Mouse (Mus musculus) embryonic facial prominence, embryonic 15.5 days (tissue): ENCODE measurements around the gene Bex2. TPM values are rescaled to one million over a fixed set of nuclear protein-coding genes. Genes with fewer than 3 reads are reported as not detected.
"Not testable (repeated sequence)": the region's sequence is repeated elsewhere in the genome, so short reads cannot be mapped to it uniquely, and the experiment has no call there.

ENCODE experiments used
- ATAC-seq: fragments of 200-750 bp; cut with Nextera tagmentation; 2 replicates; pipeline ENCODE4 v1.8.0; 2017; ENCODE audit warnings: low read depth, moderate TSS enrichment; ENCODE audit not compliant: insufficient number of reproducible peaks, low FRiP score, low TSS enrichment
- H3K27ac ChIP-seq: fragments of 300-500 bp; sonication (generic); replicated peaks from 2 replicates; pipeline ENCODE4 v1.5.1; 2015; ENCODE audit warnings: mild to moderate bottlenecking, inconsistent platforms
- H3K27me3 ChIP-seq: fragments of 300-500 bp; sonication (generic); 2 replicates; pipeline ENCODE4 v1.6.1; 2015; ENCODE audit warnings: inconsistent platforms
- H3K36me3 ChIP-seq: fragments of 300-500 bp; sonication (generic); 2 replicates; pipeline ENCODE4 v1.6.1; 2015; ENCODE audit warnings: mild to moderate bottlenecking, inconsistent platforms
- H3K4me1 ChIP-seq: fragments of 300-500 bp; sonication (generic); 2 replicates; pipeline ENCODE4 v1.6.1; 2015; ENCODE audit warnings: inconsistent platforms
- H3K4me2 ChIP-seq: fragments of 300-500 bp; sonication (generic); replicated peaks from 2 replicates; pipeline ENCODE4 v1.6.1; 2015; ENCODE audit warnings: mild to moderate bottlenecking, inconsistent platforms
- H3K4me3 ChIP-seq: fragments of 300-500 bp; sonication (generic); replicated peaks from 2 replicates; pipeline ENCODE4 v1.5.1; 2015; ENCODE audit warnings: mild to moderate bottlenecking, inconsistent platforms
- H3K9ac ChIP-seq: fragments of 300-500 bp; sonication (generic); 2 replicates; pipeline ENCODE4 v1.6.1; 2015; ENCODE audit warnings: inconsistent platforms
- H3K9me3 ChIP-seq: fragments of 300-500 bp; sonication (generic); replicated peaks from 2 replicates; pipeline ENCODE4 v1.6.1; 2016; ENCODE audit warnings: inconsistent platforms
- WGBS: fragments of 180-500 bp; shearing (Covaris S2); methylation state at CpG from one replicate; pipeline ENCODE4 v1.1.7; 2015; 5-methylcytosine and 5-hydroxymethylcytosine counted together
- polyA plus RNA-seq: library from polyadenylated mRNA; unstranded; fragments of >200 nt; fragmentation: Nextera tagmentation; extraction: Ambion mirVana; gene quantifications from 2 replicates; pipeline ENCODE4 v1.2.1, GENCODE M21; 2015

Bex2 gene
- 58.8 and 64.6 TPM in 2 replicates for polyA plus RNA-seq

- not testable (repeated sequence) for H3K9ac ChIP-seq, H3K27ac ChIP-seq, H3K9me3 ChIP-seq, H3K36me3 ChIP-seq, H3K4me1 ChIP-seq, H3K27me3 ChIP-seq
- Histone ChIP-seq H3K4me2 (peak within 1 kb of the TSS; percentile 42), H3K4me3 (peak within 1 kb of the TSS; percentile 35)
- ATAC-seq = peak; percentile 94
- no CpG with 5 or more reads among the region's 32 CpGs for WGBS
These were observed at the start of gene Bex2 for GRCm38 (mm10) chrX:136068020-136068419. Gene Bex2, minus strand, starts transcription at chrX:136068236.

- ATAC-seq = peak; percentile 91
- H3K27ac ChIP-seq = 0 out of 2 replicates have a peak overlapping the region, but pooled peaks have one; percentile 48
- H3K9ac ChIP-seq = no peak overlapping the region
These were observed 47.5 kb upstream of the Bex2 start for GRCm38 (mm10) chrX:136115419-136115961.

DNA sequence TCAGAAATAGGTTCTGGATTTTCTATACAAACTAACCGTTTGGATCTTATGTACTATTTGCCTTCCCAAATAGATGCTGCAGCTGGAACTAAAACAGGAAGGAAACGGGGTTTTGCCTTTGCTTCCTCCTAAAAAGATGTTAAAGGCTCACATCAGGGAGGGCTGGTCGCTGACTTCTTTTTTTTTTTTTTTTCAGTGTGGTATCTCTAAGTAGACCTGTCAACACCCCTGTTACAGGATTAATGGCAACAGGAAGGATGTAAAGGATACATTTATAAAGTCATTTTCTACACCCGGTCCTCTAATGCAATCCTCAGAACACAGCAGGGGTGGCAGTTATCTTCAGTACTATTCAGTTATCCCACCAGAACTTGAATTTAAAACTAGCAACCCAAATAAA lies 47.0 kb upstream of the Bex2 start:
- peak overlapping the region; percentile 50; the same call in 1 of the 2 replicates for H3K4me2 ChIP-seq
- H3K4me3 ChIP-seq = peak overlapping the region; percentile 44; the same call in 1 of the 2 replicates

More at GRCm38 (mm10) chrX:136115419-136115961, 47.5 kb upstream of the Bex2 start:
- WGBS = 15% methylated on average over 23 of the region's 23 CpGs
- Histone ChIP-seq H3K4me1 (no peaks in the 10 kb centered on the region), H3K9me3 (no peaks in the 10 kb centered on the region), H3K27me3 (0 out of 2 replicates have a peak, but pooled peaks cover 8% of the 10 kb centered on the region), H3K4me2 (peak overlapping the region; percentile 50), H3K4me3 (peak overlapping the region; percentile 44), H3K36me3 (no peaks in the 10 kb centered on the region)

GRCm38 (mm10) chrX:136107942-136108341 lies 39.9 kb upstream of the Bex2 start:
- Histone ChIP-seq H3K9me3 (no peaks in the 10 kb centered on the region), H3K4me3 (no peak overlapping the region), H3K4me1 (no peaks in the 10 kb centered on the region), H3K4me2 (no peak overlapping the region), H3K9ac (no peak overlapping the region), H3K36me3 (no peaks in the 10 kb centered on the region), H3K27ac (no peak overlapping the region), H3K27me3 (0 out of 2 replicates have a peak, but pooled peaks cover 6% of the 10 kb centered on the region)
- WGBS = 47% methylated on average over 6 of the region's 6 CpGs
- no peak for ATAC-seq

More for the DNA sequence above, 47.0 kb upstream of the Bex2 start:
- Histone ChIP-seq H3K4me1 (no peaks in the 10 kb centered on the region), H3K9me3 (no peaks in the 10 kb centered on the region), H3K27me3 (0 out of 2 replicates have a peak, but pooled peaks cover 8% of the 10 kb centered on the region), H3K27ac (no peak overlapping the region), H3K9ac (no peak overlapping the region), H3K36me3 (no peaks in the 10 kb centered on the region)
- WGBS = 37% methylated on average over 4 of the region's 4 CpGs
- no peak for ATAC-seq

GRCm38 (mm10) chrX:136104724-136105088 lies 36.7 kb upstream of the Bex2 start:
- H3K27ac ChIP-seq = no peak overlapping the region
- no peaks in the 10 kb centered on the region for H3K36me3 ChIP-seq
- no peak overlapping the region for H3K9ac ChIP-seq
- no peaks in the 10 kb centered on the region for H3K4me1 ChIP-seq
- no peak overlapping the region for H3K4me2 ChIP-seq
- no peak overlapping the region for H3K4me3 ChIP-seq
- no peak for ATAC-seq
- 67% methylated on average over 3 of the region's 3 CpGs for WGBS
- no peaks in the 10 kb centered on the region for H3K27me3 ChIP-seq
- H3K9me3 ChIP-seq = no peaks in the 10 kb centered on the region

- Histone ChIP-seq H3K27me3 (no peaks in the 10 kb centered on the region), H3K36me3 (no peaks in the 10 kb centered on the region), H3K4me2 (no peak overlapping the region), H3K4me3 (no peak overlapping the region), H3K4me1 (no peaks in the 10 kb centered on the region), H3K9ac (no peak overlapping the region), H3K27ac (no peak overlapping the region), H3K9me3 (no peaks in the 10 kb centered on the region)
- WGBS = 64% methylated on average over 4 of the region's 4 CpGs
- ATAC-seq = no peak
These were observed 36.1 kb upstream of the Bex2 start for GRCm38 (mm10) chrX:136104046-136104723.

GRCm38 (mm10) chrX:136094421-136094820 lies 26.4 kb upstream of the Bex2 start:
- H3K9ac ChIP-seq = no peak overlapping the region
- no peaks in the 10 kb centered on the region for H3K36me3 ChIP-seq
- no peaks in the 10 kb centered on the region for H3K4me1 ChIP-seq
- no peak overlapping the region for H3K27ac ChIP-seq
- no peak overlapping the region for H3K4me2 ChIP-seq
- H3K27me3 ChIP-seq = no peaks in the 10 kb centered on the region; the same call in 1 of the 2 replicates
- H3K4me3 ChIP-seq = no peak overlapping the region
- ATAC-seq = no peak
- 45% methylated on average over 2 of the region's 2 CpGs for WGBS
- H3K9me3 ChIP-seq = no peaks in the 10 kb centered on the region

DNA sequence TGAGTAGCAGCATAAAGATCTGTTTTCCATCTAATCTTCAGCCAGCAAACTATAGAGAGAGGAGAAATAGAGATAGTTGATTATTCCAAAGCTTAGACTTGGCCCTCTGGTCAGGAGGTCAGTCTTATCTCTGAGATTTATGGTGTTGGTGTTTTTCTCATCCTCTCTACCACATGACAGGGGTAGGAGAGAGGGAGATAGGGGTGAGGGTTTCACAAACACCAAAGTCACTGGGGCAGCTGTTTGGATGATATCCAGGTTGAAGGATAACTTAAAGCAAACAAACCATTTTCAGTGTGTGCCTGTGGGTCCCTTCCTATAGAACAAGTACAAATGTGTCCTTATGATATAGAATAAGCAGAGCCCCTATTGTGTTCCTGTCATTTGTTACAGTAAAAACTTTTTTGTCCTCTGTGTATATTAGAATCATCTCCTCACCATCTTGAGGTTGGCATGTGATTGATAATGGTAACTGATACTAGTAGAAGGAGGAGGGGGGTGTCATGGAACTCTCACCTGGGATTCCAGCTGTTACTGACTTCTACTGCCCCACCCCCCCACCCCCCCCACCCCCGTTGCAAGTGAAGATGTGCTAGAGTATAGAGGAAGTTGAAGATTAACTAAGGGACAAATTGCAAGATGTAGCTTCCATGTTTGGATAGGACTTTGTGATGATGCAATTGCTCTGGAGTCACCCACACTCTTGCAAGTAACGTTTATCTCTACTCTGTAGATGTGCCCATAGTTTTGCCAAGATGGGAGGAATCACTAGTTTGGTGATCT lies 24.7 kb upstream of the Bex2 start:
- Histone ChIP-seq H3K27ac (no peak overlapping the region), H3K4me2 (no peak overlapping the region), H3K9ac (no peak overlapping the region), H3K4me1 (no peaks in the 10 kb centered on the region), H3K9me3 (no peaks in the 10 kb centered on the region), H3K27me3 (peaks cover 2% of the 10 kb centered on the region; the same call in 1 of the 2 replicates), H3K4me3 (no peak overlapping the region), H3K36me3 (no peaks in the 10 kb centered on the region)
- WGBS = 47% methylated on average over 2 of the region's 2 CpGs
- no peak for ATAC-seq

DNA sequence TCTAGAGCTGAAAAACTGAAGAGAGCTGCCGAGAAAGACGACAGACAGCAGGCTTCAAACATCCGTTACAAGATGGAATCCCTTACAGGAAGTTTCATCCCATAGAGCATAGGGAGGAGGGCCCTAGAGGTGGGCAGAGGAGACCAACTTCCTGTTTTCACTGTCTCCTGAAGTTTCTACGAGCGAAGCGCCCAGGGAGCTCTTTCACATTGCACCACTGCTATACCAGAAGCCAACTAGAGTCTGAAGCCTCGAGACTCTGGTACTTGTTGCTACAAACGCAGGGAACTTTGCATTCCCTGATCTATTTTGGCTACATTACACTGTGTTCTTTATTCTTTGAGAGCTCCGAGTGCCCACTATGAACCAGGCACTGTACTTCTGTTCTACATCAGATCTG lies 17.1 kb upstream of the Bex2 start, which contains the start of gene Nxf3:
Gene Nxf3 (minus strand): TSS at position 101 of the 400 bp plus-strand sequence.
- no peak within 1 kb of the TSS for H3K9ac ChIP-seq
- H3K36me3 ChIP-seq = no peaks in the 10 kb centered on the region
- H3K4me1 ChIP-seq = no peaks in the 10 kb centered on the region
- ATAC-seq = no peak
- no peak within 1 kb of the TSS for H3K4me2 ChIP-seq
- H3K4me3 ChIP-seq = no peak within 1 kb of the TSS
- 75% methylated on average over 9 of the region's 9 CpGs for WGBS
- H3K27me3 ChIP-seq = 0 out of 2 replicates have a peak, but pooled peaks cover 2% of the 10 kb centered on the region
- no peaks in the 10 kb centered on the region for H3K9me3 ChIP-seq
- H3K27ac ChIP-seq = no peak within 1 kb of the TSS

DNA sequence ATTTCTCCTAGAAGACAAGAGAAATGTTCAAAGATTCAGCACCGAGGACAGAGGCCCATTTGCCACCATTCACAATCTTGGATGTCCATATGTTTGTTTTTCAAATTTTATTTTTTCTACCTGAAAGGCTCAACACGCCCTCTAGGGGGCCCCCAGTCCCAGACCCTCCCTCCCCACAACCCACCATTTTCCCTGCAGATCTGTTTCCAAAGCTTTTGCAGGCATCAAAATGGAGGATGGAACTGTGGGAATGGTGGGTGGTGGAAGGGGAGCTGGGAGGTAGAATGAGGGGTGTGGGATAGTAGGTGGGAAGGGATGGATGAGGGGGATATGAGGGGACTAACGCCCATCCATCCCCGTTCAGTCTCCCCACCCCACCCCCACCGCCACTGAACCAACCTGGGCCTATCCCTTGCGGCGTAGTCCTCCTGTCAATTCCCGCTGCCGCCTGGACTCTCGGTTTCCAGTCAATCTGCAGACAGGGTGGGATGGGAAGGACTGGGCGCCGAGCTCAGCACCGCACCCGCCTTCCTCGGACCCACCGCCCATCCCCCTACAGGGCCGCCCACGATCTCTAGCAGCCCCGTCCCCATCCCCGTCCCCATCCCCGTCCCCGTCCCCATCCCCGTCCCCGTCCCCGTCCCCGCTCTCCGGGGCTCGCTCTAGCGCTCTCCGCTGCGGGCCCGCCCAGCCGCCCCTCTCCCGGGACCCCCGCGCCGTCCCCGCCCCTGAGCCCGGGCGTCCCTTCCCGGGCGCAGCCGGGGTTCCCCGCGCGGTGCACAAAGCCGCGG lies 640 bp downstream of the Bex2 start:
- H3K27me3 ChIP-seq, H3K9me3 ChIP-seq, H3K9ac ChIP-seq, H3K4me1 ChIP-seq, H3K27ac ChIP-seq, H3K36me3 ChIP-seq: not testable (repeated sequence)
- Histone ChIP-seq H3K4me3 (peak overlapping the region; percentile 35), H3K4me2 (peak overlapping the region; percentile 42)
- ATAC-seq = peak; percentile 80
- WGBS = 40% methylated on average over 14 of the region's 48 CpGs
